Mouse (Mus musculus) small intestine, adult 2 months (tissue): ENCODE data around the gene R3hdm1.

Source experiments
- CTCF ChIP-seq: fragments of 200-500 bp; IDR thresholded peaks from 2 replicates; pipeline ENCODE4 v1.5.1; 2012; ENCODE audit warnings: low read depth, mild to moderate bottlenecking, control low read depth, inconsistent platforms, low read length, moderate library complexity, mixed read lengths; ENCODE audit not compliant: insufficient replicate concordance, insufficient read length; ENCODE audit errors: extremely low read depth
- POLR2A ChIP-seq: fragments of 200-500 bp; IDR thresholded peaks from 2 replicates; pipeline ENCODE4 v1.6.1; 2012; ENCODE audit warnings: low read depth, mild to moderate bottlenecking, control low read depth, inconsistent platforms, low read length, moderate library complexity

- TF ChIP-seq POLR2A (no peak), CTCF (no peak)
Measured at GRCm38 (mm10) chr1:128062167-128062566, 40.9 kb upstream of the R3hdm1 start.
